Mouse (Mus musculus): ENCODE results near the gene Fam135a. TPM values are rescaled to one million over a fixed set of nuclear protein-coding genes. Genes with fewer than 3 reads are reported as not detected.
"Not testable (repeated sequence)": the region's sequence is repeated elsewhere in the genome, so short reads cannot be mapped to it uniquely, and the experiment has no call there.

The Fam135a gene
- polyA plus RNA-seq, 1 experiment: 6.5 TPM

DNA sequence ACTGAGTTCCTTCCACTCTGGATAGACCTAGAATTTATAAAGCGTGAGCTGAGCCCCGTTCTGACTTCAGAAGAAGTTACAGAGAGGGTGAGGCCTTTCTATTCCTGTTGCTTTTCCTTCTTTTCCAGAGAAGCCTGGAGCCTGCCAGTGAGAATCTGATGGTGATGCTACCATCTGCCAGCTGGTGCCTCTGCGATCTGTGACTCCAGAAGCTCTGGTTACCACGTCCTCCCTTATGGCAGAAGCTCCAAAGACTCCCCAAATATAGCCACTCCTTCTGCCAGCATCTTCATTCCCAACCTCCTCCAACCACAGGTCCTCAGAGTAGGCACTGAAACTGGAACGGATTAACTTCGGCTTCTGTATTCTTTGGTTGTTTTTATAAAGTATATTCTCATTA lies 121.9 kb downstream of the Fam135a start:
- TF ChIP-seq E2F4 (IDR thresholded peaks at IDR 0.05; ENCODE audit: insufficient read depth) (no peak), POLR2A (IDR thresholded peaks at IDR 0.05; ENCODE audit: insufficient read length, low read depth) (no peak), REST (IDR thresholded peaks at IDR 0.05; ENCODE audit: insufficient read depth, insufficient read length) (no peak), TCF12 (IDR thresholded peaks at IDR 0.05; ENCODE audit: insufficient read depth, poor library complexity, severe bottlenecking) (no peak), CEBPB (IDR thresholded peaks at IDR 0.05; ENCODE audit: insufficient read depth, poor library complexity, severe bottlenecking) (no peak), SRF (IDR thresholded peaks at IDR 0.05; ENCODE audit: control insufficient read depth, insufficient read length, low read depth) (no peak), MYOD1 (IDR thresholded peaks at IDR 0.05; ENCODE audit: control insufficient read depth in 1 of 3, insufficient read length in 2 of 3, low read depth in 2 of 3) (no peak), USF1 (IDR thresholded peaks at IDR 0.05; ENCODE audit: low read depth) (no peak), TCF3 (IDR thresholded peaks at IDR 0.05; ENCODE audit: insufficient read length, low read depth) (no peak), POLR2AphosphoS2 (IDR thresholded peaks at IDR 0.05; ENCODE audit: insufficient read length, low read depth) (no peak), MAX (IDR thresholded peaks at IDR 0.05; ENCODE audit: low read depth) (no peak), MYOG (IDR thresholded peaks at IDR 0.05; ENCODE audit: control insufficient read depth in 1 of 3, insufficient read depth in 1 of 3, insufficient read length in 2 of 3, low read depth in 2 of 3) (no peak)
- Histone ChIP-seq H3K79me2 (ENCODE audit: control insufficient read depth, insufficient read depth) (no peaks in the 10 kb centered on the region), H3ac (ENCODE audit: control insufficient read depth, insufficient read length) (no peak overlapping the region), H3K27me3 (ENCODE audit: control insufficient read depth, insufficient read depth, insufficient read length) (no peaks in the 10 kb centered on the region), H3K4me2 (ENCODE audit: low read depth) (no peak overlapping the region), H3K36me3 (ENCODE audit: control insufficient read depth, insufficient read depth) (no peaks in the 10 kb centered on the region), H3K4me3 (no peak overlapping the region)

DNA sequence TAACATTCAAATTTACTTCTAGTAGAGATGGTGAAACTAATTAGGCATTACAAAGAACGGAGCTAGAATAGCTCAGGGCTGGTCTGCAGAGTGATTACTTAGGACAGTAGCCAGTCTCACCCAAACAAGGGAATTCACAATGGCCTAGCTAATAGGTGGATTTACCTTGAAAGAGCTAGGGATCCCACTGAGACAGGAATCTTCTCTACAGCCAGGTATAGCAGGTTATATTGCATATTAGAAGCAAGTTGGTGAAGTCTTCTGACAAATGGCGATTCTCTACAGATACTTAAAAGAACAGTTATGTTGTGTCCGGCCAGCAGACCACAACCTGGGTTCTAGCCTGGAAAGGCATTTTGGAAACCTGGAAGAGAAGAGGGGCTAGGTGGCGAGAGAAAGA lies 129.0 kb downstream of the Fam135a start:
- H3ac ChIP-seq (ENCODE audit: control insufficient read depth, insufficient read length); H3K79me2 ChIP-seq (ENCODE audit: control insufficient read depth, insufficient read depth): not testable (repeated sequence)

DNA sequence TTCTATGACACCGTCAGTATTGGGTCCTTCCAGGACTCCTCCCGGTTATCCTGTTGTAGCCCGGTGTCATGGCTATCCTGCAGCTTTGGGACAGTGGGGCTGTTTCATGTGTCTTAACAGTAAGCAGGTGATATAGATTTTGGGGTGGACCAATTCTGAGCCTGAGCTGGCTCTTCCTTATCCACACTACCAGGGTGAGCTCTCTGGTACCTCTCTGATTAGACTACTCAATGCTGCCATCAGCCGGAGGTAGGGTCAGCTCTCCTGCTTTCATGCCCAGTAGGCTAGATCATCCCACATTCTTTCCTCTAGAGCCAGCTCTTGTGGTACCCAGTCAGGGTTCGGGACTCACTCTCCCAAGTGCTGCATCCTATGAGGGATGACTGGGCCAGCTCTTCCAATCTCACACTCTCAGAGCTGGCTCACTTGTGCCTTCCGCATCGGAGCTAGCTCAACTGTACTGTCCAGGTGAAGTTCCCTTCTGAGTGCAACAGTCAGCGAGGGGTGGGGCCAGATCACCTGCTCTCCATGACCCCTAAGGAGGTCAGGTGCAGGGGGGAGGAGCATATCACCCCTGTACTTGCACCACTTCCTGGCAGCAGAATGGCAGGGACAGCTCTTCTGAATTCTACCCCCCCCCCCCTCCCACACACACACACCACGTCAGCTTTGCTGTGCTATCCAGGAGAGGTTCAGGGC lies 132.0 kb downstream of the Fam135a start:
- no peak overlapping the region for H3K4me2 ChIP-seq (ENCODE audit: low read depth)
- no peak overlapping the region for H3ac ChIP-seq (ENCODE audit: control insufficient read depth, insufficient read length)
- H3K79me2 ChIP-seq (ENCODE audit: control insufficient read depth, insufficient read depth): no peaks in the 10 kb centered on the region
- no peak overlapping the region for H3K4me3 ChIP-seq
- no peaks in the 10 kb centered on the region for H3K27me3 ChIP-seq (ENCODE audit: control insufficient read depth, insufficient read depth, insufficient read length)
- no peak for TF ChIP-seq REST (IDR thresholded peaks at IDR 0.05; ENCODE audit: insufficient read depth, insufficient read length)
- TF ChIP-seq SRF (IDR thresholded peaks at IDR 0.05; ENCODE audit: control insufficient read depth, insufficient read length, low read depth): no peak
- TF ChIP-seq MYOD1 (IDR thresholded peaks at IDR 0.05; ENCODE audit: control insufficient read depth in 1 of 3, insufficient read length in 2 of 3, low read depth in 2 of 3): no peak
- no peak for TF ChIP-seq CEBPB (IDR thresholded peaks at IDR 0.05; ENCODE audit: insufficient read depth, poor library complexity, severe bottlenecking)
- no peak for TF ChIP-seq TCF12 (IDR thresholded peaks at IDR 0.05; ENCODE audit: insufficient read depth, poor library complexity, severe bottlenecking)
- no peak for TF ChIP-seq MYOG (IDR thresholded peaks at IDR 0.05; ENCODE audit: control insufficient read depth in 1 of 3, insufficient read depth in 1 of 3, insufficient read length in 2 of 3, low read depth in 2 of 3)
- no peak for TF ChIP-seq TCF3 (IDR thresholded peaks at IDR 0.05; ENCODE audit: insufficient read length, low read depth)
- TF ChIP-seq POLR2AphosphoS2 (IDR thresholded peaks at IDR 0.05; ENCODE audit: insufficient read length, low read depth): no peak
- TF ChIP-seq USF1 (IDR thresholded peaks at IDR 0.05; ENCODE audit: low read depth): no peak
- no peak for TF ChIP-seq E2F4 (IDR thresholded peaks at IDR 0.05; ENCODE audit: insufficient read depth)
- no peak for TF ChIP-seq MAX (IDR thresholded peaks at IDR 0.05; ENCODE audit: low read depth)
- TF ChIP-seq POLR2A (IDR thresholded peaks at IDR 0.05; ENCODE audit: insufficient read length, low read depth): no peak
- H3K36me3 ChIP-seq (ENCODE audit: control insufficient read depth, insufficient read depth): no peaks in the 10 kb centered on the region

More for the DNA sequence above, 129.0 kb downstream of the Fam135a start:
- not testable (repeated sequence) for H3K36me3 ChIP-seq (ENCODE audit: control insufficient read depth, insufficient read depth); H3K4me3 ChIP-seq; H3K27me3 ChIP-seq (ENCODE audit: control insufficient read depth, insufficient read depth, insufficient read length); H3K4me2 ChIP-seq (ENCODE audit: low read depth)

DNA sequence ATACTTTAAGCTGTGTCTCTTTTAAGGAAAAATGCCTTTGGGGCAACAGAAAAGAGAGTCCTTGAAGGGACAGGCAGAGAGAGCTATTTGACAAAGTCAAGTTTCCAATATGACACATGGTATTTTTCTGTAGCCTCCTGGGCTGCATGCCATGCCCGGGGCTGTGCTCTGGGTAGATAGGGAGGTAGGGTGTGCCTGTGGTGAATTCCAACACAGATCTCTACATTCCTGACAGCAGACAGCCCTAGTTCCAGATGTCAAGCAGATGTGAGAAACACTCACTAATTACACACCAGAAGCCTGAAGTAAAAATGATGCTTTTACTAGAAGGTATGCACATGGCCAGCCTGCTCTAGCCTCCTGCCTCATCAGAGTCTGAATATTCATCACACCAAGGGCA lies 133.9 kb downstream of the Fam135a start:
- Histone ChIP-seq H3K4me3 (no peak overlapping the region), H3K79me2 (ENCODE audit: control insufficient read depth, insufficient read depth) (no peaks in the 10 kb centered on the region), H3K27me3 (ENCODE audit: control insufficient read depth, insufficient read depth, insufficient read length) (no peaks in the 10 kb centered on the region), H3ac (ENCODE audit: control insufficient read depth, insufficient read length) (no peak overlapping the region), H3K4me2 (ENCODE audit: low read depth) (no peak overlapping the region), H3K36me3 (ENCODE audit: control insufficient read depth, insufficient read depth) (no peaks in the 10 kb centered on the region)
- TF ChIP-seq CEBPB (IDR thresholded peaks at IDR 0.05; ENCODE audit: insufficient read depth, poor library complexity, severe bottlenecking) (no peak), TCF12 (IDR thresholded peaks at IDR 0.05; ENCODE audit: insufficient read depth, poor library complexity, severe bottlenecking) (no peak), SRF (IDR thresholded peaks at IDR 0.05; ENCODE audit: control insufficient read depth, insufficient read length, low read depth) (no peak), TCF3 (IDR thresholded peaks at IDR 0.05; ENCODE audit: insufficient read length, low read depth) (no peak), MYOD1 (IDR thresholded peaks at IDR 0.05; ENCODE audit: control insufficient read depth in 1 of 3, insufficient read length in 2 of 3, low read depth in 2 of 3) (no peak), REST (IDR thresholded peaks at IDR 0.05; ENCODE audit: insufficient read depth, insufficient read length) (no peak), E2F4 (IDR thresholded peaks at IDR 0.05; ENCODE audit: insufficient read depth) (no peak), USF1 (IDR thresholded peaks at IDR 0.05; ENCODE audit: low read depth) (no peak), MYOG (IDR thresholded peaks at IDR 0.05; ENCODE audit: control insufficient read depth in 1 of 3, insufficient read depth in 1 of 3, insufficient read length in 2 of 3, low read depth in 2 of 3) (no peak)

Other genes starting within 250 kb of the Fam135a start
- gene Smap1, start 178.0 kb downstream of the Fam135a start, polyA plus RNA-seq (2012; fragmentation: generic; extraction: Trizol): 29.2 TPM
- gene Sdhaf4, start 94.7 kb downstream of the Fam135a start, polyA plus RNA-seq (2012; fragmentation: generic; extraction: Trizol): 40.5 TPM
- not detected for gene Col9a1, start 77.3 kb upstream of the Fam135a start, polyA plus RNA-seq (2012; fragmentation: generic; extraction: Trizol)